Mouse (Mus musculus): ENCODE data around the gene Phlda3.

- TF ChIP-seq CTCF (conservative IDR thresholded peaks at IDR 0.05; ENCODE audit: insufficient read depth, insufficient read length, low read depth, low read length) (no peak), POLR2A (IDR thresholded peaks at IDR 0.05; ENCODE audit: low read depth, low read length) (no peak)
Measured at GRCm38 (mm10) chr1:135725324-135725723, 40.6 kb upstream of the Phlda3 start.

Measured in kidney, adult 2 months (tissue).